Mouse (Mus musculus) liver, embryonic 15.5 days (tissue): ENCODE measurements around the gene Mrpl14. TPM values are rescaled to one million over a fixed set of nuclear protein-coding genes. Genes with fewer than 3 reads are reported as not detected.
A peak's percentile ranks its signal among the peaks of the same experiment; 100 is the strongest.

Experiments
- ATAC-seq: fragments of 200-750 bp; cut with Nextera tagmentation; 2 replicates; pipeline ENCODE4 v1.8.0; 2017; ENCODE audit warnings: moderate number of reproducible peaks, mild to moderate bottlenecking, moderate library complexity; ENCODE audit not compliant: insufficient read depth
- H3K27ac ChIP-seq: fragments of 300-500 bp; sonication (generic); replicated peaks from 2 replicates; pipeline ENCODE4 v1.5.1; 2015; ENCODE audit warnings: mild to moderate bottlenecking, inconsistent platforms
- H3K27me3 ChIP-seq: fragments of 300-500 bp; sonication (generic); 2 replicates; pipeline ENCODE4 v1.6.1; 2015; ENCODE audit warnings: mild to moderate bottlenecking, inconsistent platforms
- H3K36me3 ChIP-seq: fragments of 300-500 bp; sonication (generic); replicated peaks from 2 replicates; pipeline ENCODE4 v1.6.1; 2015; ENCODE audit warnings: moderate library complexity, mild to moderate bottlenecking, inconsistent platforms
- H3K4me1 ChIP-seq: fragments of 300-500 bp; sonication (generic); replicated peaks from 2 replicates; pipeline ENCODE4 v1.6.1; 2015; ENCODE audit warnings: inconsistent platforms
- H3K4me2 ChIP-seq: fragments of 300-500 bp; sonication (generic); 2 replicates; pipeline ENCODE4 v1.6.1; 2015; ENCODE audit warnings: moderate library complexity, mild to moderate bottlenecking, inconsistent platforms
- H3K4me3 ChIP-seq: fragments of 300-500 bp; sonication (generic); replicated peaks from 2 replicates; pipeline ENCODE4 v1.5.1; 2015; ENCODE audit warnings: mild to moderate bottlenecking, inconsistent platforms
- H3K9ac ChIP-seq: fragments of 300-500 bp; sonication (generic); 2 replicates; pipeline ENCODE4 v1.6.1; 2015; ENCODE audit warnings: moderate library complexity, mild to moderate bottlenecking, inconsistent platforms
- H3K9me3 ChIP-seq: fragments of 300-500 bp; sonication (generic); replicated peaks from 2 replicates; pipeline ENCODE4 v1.6.1; 2016; ENCODE audit warnings: inconsistent platforms
- WGBS: fragments of 180-500 bp; shearing (Covaris S2); methylation state at CpG from one replicate; pipeline ENCODE4 v1.1.7; 2015; ENCODE audit warnings: mixed read lengths; ENCODE audit not compliant: insufficient replicate concordance; 5-methylcytosine and 5-hydroxymethylcytosine counted together
- polyA plus RNA-seq: library from polyadenylated mRNA; unstranded; fragments of >200 nt; fragmentation: Nextera tagmentation; extraction: Ambion mirVana; gene quantifications from 2 replicates; pipeline ENCODE4 v1.2.1, GENCODE M21; 2015

Mrpl14 gene
- polyA plus RNA-seq, 1 experiment from 2014 or later = 115 TPM

GRCm38 (mm10) chr17:45726249-45726648 is 40.1 kb downstream of the Mrpl14 start:
- Histone ChIP-seq H3K27me3 (peaks cover 19% of the 10 kb centered on the region), H3K9ac (peak overlapping the region; percentile 28; the same call in 1 of the 2 replicates), H3K9me3 (no peaks in the 10 kb centered on the region), H3K4me3 (0 out of 2 replicates have a peak overlapping the region, but pooled peaks have one; percentile 4), H3K4me2 (peak overlapping the region; percentile 46), H3K4me1 (peaks cover 45% of the 10 kb centered on the region), H3K36me3 (no peaks in the 10 kb centered on the region), H3K27ac (peak overlapping the region; percentile 76)
- ATAC-seq = peak; percentile 79
- 26% methylated on average over 7 of the region's 7 CpGs for WGBS

- Histone ChIP-seq H3K27ac (0 out of 2 replicates have a peak overlapping the region, but pooled peaks have one; percentile 1), H3K9ac (no peak overlapping the region), H3K4me1 (peaks cover 45% of the 10 kb centered on the region), H3K36me3 (no peaks in the 10 kb centered on the region), H3K4me2 (no peak overlapping the region), H3K9me3 (no peaks in the 10 kb centered on the region), H3K27me3 (peaks cover 31% of the 10 kb centered on the region), H3K4me3 (no peak overlapping the region)
- no peak for ATAC-seq
- 50% methylated on average over 2 of the region's 2 CpGs for WGBS
Measured at GRCm38 (mm10) chr17:45727481-45727880, 41.4 kb downstream of the Mrpl14 start.

GRCm38 (mm10) chr17:45727983-45728723 is 42.0 kb downstream of the Mrpl14 start:
- 69% methylated on average over 8 of the region's 8 CpGs for WGBS
- Histone ChIP-seq H3K27me3 (peaks cover 36% of the 10 kb centered on the region), H3K9me3 (no peaks in the 10 kb centered on the region), H3K4me1 (peaks cover 45% of the 10 kb centered on the region), H3K4me2 (no peak overlapping the region), H3K4me3 (no peak overlapping the region), H3K9ac (no peak overlapping the region), H3K36me3 (no peaks in the 10 kb centered on the region), H3K27ac (0 out of 2 replicates have a peak overlapping the region, but pooled peaks have one; percentile 1)
- no peak for ATAC-seq

GRCm38 (mm10) chr17:45729387-45729786 is 43.3 kb downstream of the Mrpl14 start:
- no peak overlapping the region for H3K4me2 ChIP-seq
- ATAC-seq = no peak
- peaks cover 47% of the 10 kb centered on the region for H3K4me1 ChIP-seq
- no peak overlapping the region for H3K9ac ChIP-seq
- H3K27me3 ChIP-seq = peaks cover 43% of the 10 kb centered on the region
- H3K27ac ChIP-seq = no peak overlapping the region
- no peaks in the 10 kb centered on the region for H3K9me3 ChIP-seq
- no peaks in the 10 kb centered on the region for H3K36me3 ChIP-seq
- H3K4me3 ChIP-seq = no peak overlapping the region
- WGBS = 61% methylated on average over 10 of the region's 10 CpGs

GRCm38 (mm10) chr17:45730696-45731095 is 44.6 kb downstream of the Mrpl14 start:
- Histone ChIP-seq H3K4me1 (peaks cover 47% of the 10 kb centered on the region), H3K27ac (no peak overlapping the region), H3K9me3 (no peaks in the 10 kb centered on the region), H3K36me3 (no peaks in the 10 kb centered on the region), H3K4me2 (no peak overlapping the region), H3K9ac (no peak overlapping the region), H3K4me3 (no peak overlapping the region), H3K27me3 (peaks cover 52% of the 10 kb centered on the region)
- 80% methylated on average over 4 of the region's 4 CpGs for WGBS
- ATAC-seq = no peak

- no peak overlapping the region for H3K4me2 ChIP-seq
- ATAC-seq = no peak
- WGBS = 25% methylated on average over 9 of the region's 9 CpGs
Measured at GRCm38 (mm10) chr17:45731172-45731864, 45.2 kb downstream of the Mrpl14 start.

GRCm38 (mm10) chr17:45733038-45733734 is 47.1 kb downstream of the Mrpl14 start:
- Histone ChIP-seq H3K9me3 (no peaks in the 10 kb centered on the region), H3K9ac (no peak overlapping the region), H3K27me3 (peaks cover 60% of the 10 kb centered on the region), H3K4me3 (peak overlapping the region; percentile 38; the same call in 1 of the 2 replicates), H3K36me3 (no peaks in the 10 kb centered on the region), H3K4me2 (peak overlapping the region; percentile 71), H3K4me1 (peaks cover 48% of the 10 kb centered on the region), H3K27ac (no peak overlapping the region)
- 61% methylated on average over 19 of the region's 19 CpGs for WGBS
- no peak for ATAC-seq

More at GRCm38 (mm10) chr17:45731172-45731864, 45.2 kb downstream of the Mrpl14 start:
- Histone ChIP-seq H3K27me3 (peaks cover 52% of the 10 kb centered on the region), H3K9me3 (no peaks in the 10 kb centered on the region), H3K36me3 (no peaks in the 10 kb centered on the region), H3K9ac (no peak overlapping the region), H3K4me3 (no peak overlapping the region), H3K4me1 (peaks cover 47% of the 10 kb centered on the region), H3K27ac (no peak overlapping the region)

GRCm38 (mm10) chr17:45733735-45734301 is 47.7 kb downstream of the Mrpl14 start, which contains the start of gene 1600014C23Rik:
Gene 1600014C23Rik, minus strand, starts transcription at chr17:45733844.
- 3% methylated on average over 41 of the region's 41 CpGs for WGBS
- peak within 1 kb of the TSS; percentile 71 for H3K4me2 ChIP-seq
- no peaks in the 10 kb centered on the region for H3K9me3 ChIP-seq
- H3K4me3 ChIP-seq = peak within 1 kb of the TSS; percentile 38
- no peaks in the 10 kb centered on the region for H3K36me3 ChIP-seq
- H3K27me3 ChIP-seq = peaks cover 60% of the 10 kb centered on the region
- no peak for ATAC-seq
- H3K4me1 ChIP-seq = peaks cover 48% of the 10 kb centered on the region
- H3K27ac ChIP-seq = peak within 1 kb of the TSS; percentile 83; the same call in 1 of the 2 replicates
- peak within 1 kb of the TSS; percentile 7; the same call in 1 of the 2 replicates for H3K9ac ChIP-seq

GRCm38 (mm10) chr17:45734333-45734732 is 48.2 kb downstream of the Mrpl14 start:
- Histone ChIP-seq H3K27ac (no peak overlapping the region; the same call in 1 of the 2 replicates), H3K27me3 (peaks cover 60% of the 10 kb centered on the region), H3K9me3 (no peaks in the 10 kb centered on the region), H3K36me3 (no peaks in the 10 kb centered on the region), H3K4me2 (peak overlapping the region; percentile 71), H3K4me3 (no peak overlapping the region), H3K9ac (no peak overlapping the region), H3K4me1 (peaks cover 48% of the 10 kb centered on the region)
- WGBS = 40% methylated on average over 3 of the region's 3 CpGs
- ATAC-seq = no peak

GRCm38 (mm10) chr17:45734881-45735280 is 48.8 kb downstream of the Mrpl14 start:
- Histone ChIP-seq H3K4me3 (no peak overlapping the region), H3K27ac (peak overlapping the region; percentile 83; the same call in 1 of the 2 replicates), H3K36me3 (no peaks in the 10 kb centered on the region), H3K9me3 (no peaks in the 10 kb centered on the region), H3K4me1 (peaks cover 48% of the 10 kb centered on the region), H3K9ac (no peak overlapping the region), H3K27me3 (peaks cover 58% of the 10 kb centered on the region), H3K4me2 (no peak overlapping the region)
- no peak for ATAC-seq
- 79% methylated on average over 4 of the region's 4 CpGs for WGBS
